Mouse (Mus musculus): ENCODE measurements around the gene Smchd1. TPM values are rescaled to one million over a fixed set of nuclear protein-coding genes. Genes with fewer than 3 reads are reported as not detected.

The Smchd1 gene
- polyA plus RNA-seq, 1 experiment from 2014 or later = 58.6 TPM

DNA sequence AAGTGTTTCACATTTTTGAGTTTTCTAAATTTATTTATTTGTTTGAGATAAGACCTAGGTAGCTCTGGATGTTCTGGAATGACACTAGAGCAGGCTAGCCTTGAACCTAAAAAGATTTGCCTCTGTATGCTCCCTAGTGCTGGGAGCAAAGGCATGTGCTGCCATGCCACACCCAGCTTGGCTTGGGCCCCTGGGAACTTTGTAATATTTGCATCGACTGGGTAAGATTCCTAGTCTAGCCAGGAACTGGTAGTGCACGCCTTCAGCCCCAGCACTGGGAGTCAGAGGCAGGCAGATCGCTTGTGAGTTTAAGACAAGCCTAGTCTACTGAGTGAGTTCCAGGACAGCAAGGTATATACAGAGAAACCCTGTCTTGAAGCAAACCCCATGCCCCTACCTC is 87.7 kb downstream of the Smchd1 start:
- no peak overlapping the region for H3K4me3 ChIP-seq (ENCODE audit: low read length)
- no peak overlapping the region for H3K4me2 ChIP-seq (ENCODE audit: low read depth, low read length)
- no peak for ATAC-seq (ENCODE audit: low read depth)
- no peaks in the 10 kb centered on the region for H3K4me1 ChIP-seq (replicated peaks; ENCODE audit: control insufficient read depth, insufficient read depth, low read length)
- WGBS = 78% methylated on average over 3 of the region's 3 CpGs
- no peak overlapping the region for H3K9ac ChIP-seq (ENCODE audit: low read length)
- no peak overlapping the region for H3K27ac ChIP-seq (ENCODE audit: low read length)
- no peaks in the 10 kb centered on the region for H3K27me3 ChIP-seq (ENCODE audit: control insufficient read depth, insufficient read depth, low read depth, low read length)
- H3K9me3 ChIP-seq (ENCODE audit: control insufficient read depth, low read length) = no peaks in the 10 kb centered on the region
- H3K36me3 ChIP-seq (ENCODE audit: control insufficient read depth, insufficient read depth, low read length) = peaks cover 15% of the 10 kb centered on the region

GRCm38 (mm10) chr17:71380346-71380745 is 94.8 kb downstream of the Smchd1 start:
- Histone ChIP-seq H3K9me3 (ENCODE audit: control insufficient read depth, low read length) (no peaks in the 10 kb centered on the region), H3K4me1 (replicated peaks; ENCODE audit: control insufficient read depth, insufficient read depth, low read length) (no peaks in the 10 kb centered on the region), H3K4me2 (ENCODE audit: low read depth, low read length) (no peak overlapping the region), H3K36me3 (ENCODE audit: control insufficient read depth, insufficient read depth, low read length) (peaks cover 9% of the 10 kb centered on the region; the same call in 1 of the 2 replicates), H3K4me3 (ENCODE audit: low read length) (no peak overlapping the region), H3K27ac (ENCODE audit: low read length) (no peak overlapping the region), H3K9ac (ENCODE audit: low read length) (no peak overlapping the region), H3K27me3 (ENCODE audit: control insufficient read depth, insufficient read depth, low read depth, low read length) (no peaks in the 10 kb centered on the region)
- no peak for ATAC-seq (ENCODE audit: low read depth)
- WGBS = 93% methylated on average over 14 of the region's 14 CpGs

GRCm38 (mm10) chr17:71377901-71378300 is 97.2 kb downstream of the Smchd1 start:
- Histone ChIP-seq H3K4me3 (ENCODE audit: low read length) (no peak overlapping the region), H3K9ac (ENCODE audit: low read length) (no peak overlapping the region), H3K36me3 (ENCODE audit: control insufficient read depth, insufficient read depth, low read length) (peaks cover 14% of the 10 kb centered on the region), H3K27me3 (ENCODE audit: control insufficient read depth, insufficient read depth, low read depth, low read length) (no peaks in the 10 kb centered on the region), H3K4me1 (replicated peaks; ENCODE audit: control insufficient read depth, insufficient read depth, low read length) (no peaks in the 10 kb centered on the region), H3K9me3 (ENCODE audit: control insufficient read depth, low read length) (no peaks in the 10 kb centered on the region), H3K4me2 (ENCODE audit: low read depth, low read length) (no peak overlapping the region), H3K27ac (ENCODE audit: low read length) (no peak overlapping the region)
- 54% methylated on average over 4 of the region's 4 CpGs for WGBS
- no peak for ATAC-seq (ENCODE audit: low read depth)

- ATAC-seq (ENCODE audit: low read depth) = no peak
- H3K4me3 ChIP-seq (ENCODE audit: low read length) = no peak overlapping the region
- H3K9me3 ChIP-seq (ENCODE audit: control insufficient read depth, low read length) = no peaks in the 10 kb centered on the region
- H3K4me2 ChIP-seq (ENCODE audit: low read depth, low read length) = no peak overlapping the region
- no peaks in the 10 kb centered on the region for H3K4me1 ChIP-seq (replicated peaks; ENCODE audit: control insufficient read depth, insufficient read depth, low read length)
- H3K36me3 ChIP-seq (ENCODE audit: control insufficient read depth, insufficient read depth, low read length) = peaks cover 19% of the 10 kb centered on the region
- no peak overlapping the region for H3K9ac ChIP-seq (ENCODE audit: low read length)
- H3K27me3 ChIP-seq (ENCODE audit: control insufficient read depth, insufficient read depth, low read depth, low read length) = no peaks in the 10 kb centered on the region
- H3K27ac ChIP-seq (ENCODE audit: low read length) = no peak overlapping the region
- 49% methylated on average over 3 of the region's 3 CpGs for WGBS
Observed at GRCm38 (mm10) chr17:71355526-71355925, 119.6 kb downstream of the Smchd1 start.

DNA sequence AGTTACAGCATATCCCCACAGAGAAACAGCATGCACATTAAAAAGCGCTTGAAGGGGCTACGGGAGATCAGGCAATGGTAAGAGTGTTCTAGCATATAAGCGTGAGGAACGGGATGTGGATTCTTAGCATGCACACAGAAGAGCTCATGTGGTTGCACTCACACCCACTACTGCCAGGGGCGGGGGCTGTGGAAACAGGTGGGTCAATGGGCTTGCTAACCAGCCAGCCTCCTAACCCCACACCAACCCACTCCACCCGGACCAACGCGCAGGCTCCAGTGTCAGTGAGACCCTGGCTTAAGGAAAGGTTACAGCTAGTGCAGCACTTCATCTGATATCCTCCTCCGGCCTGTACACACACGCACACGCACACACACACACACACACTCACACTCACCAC is 120.9 kb downstream of the Smchd1 start:
- no peak overlapping the region for H3K4me3 ChIP-seq (ENCODE audit: low read length)
- no peak overlapping the region for H3K27ac ChIP-seq (ENCODE audit: low read length)
- H3K9me3 ChIP-seq (ENCODE audit: control insufficient read depth, low read length) = no peaks in the 10 kb centered on the region
- H3K4me1 ChIP-seq (replicated peaks; ENCODE audit: control insufficient read depth, insufficient read depth, low read length) = no peaks in the 10 kb centered on the region
- peaks cover 12% of the 10 kb centered on the region for H3K36me3 ChIP-seq (ENCODE audit: control insufficient read depth, insufficient read depth, low read length)
- no peaks in the 10 kb centered on the region for H3K27me3 ChIP-seq (ENCODE audit: control insufficient read depth, insufficient read depth, low read depth, low read length)
- whole genome bisulfite sequencing = 96% methylated on average over 11 of the region's 11 CpGs
- no peak for ATAC-seq (ENCODE audit: low read depth)
- no peak overlapping the region for H3K4me2 ChIP-seq (ENCODE audit: low read depth, low read length)
- H3K9ac ChIP-seq (ENCODE audit: low read length) = no peak overlapping the region

- Histone ChIP-seq H3K36me3 (ENCODE audit: control insufficient read depth, insufficient read depth, low read length) (peaks cover 26% of the 10 kb centered on the region), H3K4me1 (replicated peaks; ENCODE audit: control insufficient read depth, insufficient read depth, low read length) (no peaks in the 10 kb centered on the region)
- ATAC-seq (ENCODE audit: low read depth) = no peak
Observed at GRCm38 (mm10) chr17:71348188-71348587, 127.0 kb downstream of the Smchd1 start.

DNA sequence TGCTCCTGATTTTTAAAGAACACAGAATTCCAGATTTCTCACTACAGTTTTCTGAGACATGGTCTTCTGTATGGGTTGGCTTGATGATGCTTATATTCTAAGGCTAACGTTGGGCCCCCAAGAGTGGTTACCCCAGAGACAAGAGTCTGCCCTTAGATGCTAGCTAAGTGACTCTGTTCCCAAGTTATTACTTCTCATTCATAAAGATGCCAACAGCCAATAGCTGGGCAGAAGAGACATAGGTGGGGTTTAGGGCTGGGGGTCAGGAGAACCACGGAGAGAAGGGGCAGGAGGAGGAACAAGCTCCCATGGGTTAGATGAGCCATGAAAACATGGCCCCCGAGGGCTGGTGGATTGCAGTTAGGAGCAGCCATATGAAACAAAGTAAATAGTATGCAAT is 133.1 kb downstream of the Smchd1 start:
- whole genome bisulfite sequencing = 86% methylated on average over 3 of the region's 3 CpGs
- Histone ChIP-seq H3K27ac (ENCODE audit: low read length) (no peak overlapping the region), H3K4me2 (ENCODE audit: low read depth, low read length) (no peak overlapping the region), H3K9me3 (ENCODE audit: control insufficient read depth, low read length) (no peaks in the 10 kb centered on the region), H3K9ac (ENCODE audit: low read length) (no peak overlapping the region), H3K36me3 (ENCODE audit: control insufficient read depth, insufficient read depth, low read length) (peaks cover 9% of the 10 kb centered on the region), H3K27me3 (ENCODE audit: control insufficient read depth, insufficient read depth, low read depth, low read length) (no peaks in the 10 kb centered on the region), H3K4me1 (replicated peaks; ENCODE audit: control insufficient read depth, insufficient read depth, low read length) (no peaks in the 10 kb centered on the region), H3K4me3 (ENCODE audit: low read length) (no peak overlapping the region)
- no peak for ATAC-seq (ENCODE audit: low read depth)

More at GRCm38 (mm10) chr17:71348188-71348587, 127.0 kb downstream of the Smchd1 start:
- no peaks in the 10 kb centered on the region for H3K9me3 ChIP-seq (ENCODE audit: control insufficient read depth, low read length)
- 90% methylated on average over 3 of the region's 3 CpGs for WGBS
- H3K27me3 ChIP-seq (ENCODE audit: control insufficient read depth, insufficient read depth, low read depth, low read length) = no peaks in the 10 kb centered on the region
- H3K4me3 ChIP-seq (ENCODE audit: low read length) = no peak overlapping the region
- no peak overlapping the region for H3K27ac ChIP-seq (ENCODE audit: low read length)
- H3K4me2 ChIP-seq (ENCODE audit: low read depth, low read length) = no peak overlapping the region
- H3K9ac ChIP-seq (ENCODE audit: low read length) = no peak overlapping the region

DNA sequence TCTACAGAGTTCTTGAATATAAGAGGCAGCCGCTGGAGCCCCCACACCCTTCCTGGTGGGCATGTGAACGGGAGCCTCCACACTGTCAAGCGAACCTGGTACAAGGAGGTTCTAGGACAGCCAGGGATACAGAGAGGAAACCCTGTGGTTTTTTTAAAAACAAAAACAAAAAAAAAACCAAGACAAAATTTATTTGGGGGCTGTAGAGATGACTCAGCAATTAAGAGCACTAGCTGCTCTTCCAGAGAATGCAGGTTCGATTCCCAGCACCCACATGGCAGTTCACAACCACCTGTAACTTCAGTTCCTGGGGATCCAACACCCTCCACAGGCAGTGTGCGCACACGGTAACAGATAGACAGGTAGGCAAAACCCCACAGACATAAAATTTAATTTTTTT is 136.5 kb downstream of the Smchd1 start:
- Histone ChIP-seq H3K9ac (ENCODE audit: low read length) (no peak overlapping the region), H3K27ac (ENCODE audit: low read length) (no peak overlapping the region), H3K4me2 (ENCODE audit: low read depth, low read length) (no peak overlapping the region), H3K9me3 (ENCODE audit: control insufficient read depth, low read length) (no peaks in the 10 kb centered on the region), H3K4me1 (replicated peaks; ENCODE audit: control insufficient read depth, insufficient read depth, low read length) (no peaks in the 10 kb centered on the region), H3K36me3 (ENCODE audit: control insufficient read depth, insufficient read depth, low read length) (no peaks in the 10 kb centered on the region), H3K27me3 (ENCODE audit: control insufficient read depth, insufficient read depth, low read depth, low read length) (no peaks in the 10 kb centered on the region), H3K4me3 (ENCODE audit: low read length) (no peak overlapping the region)
- ATAC-seq (ENCODE audit: low read depth) = no peak
- 89% methylated on average over 6 of the region's 6 CpGs for WGBS

- Histone ChIP-seq H3K9me3 (ENCODE audit: control insufficient read depth, low read length) (no peaks in the 10 kb centered on the region), H3K27me3 (ENCODE audit: control insufficient read depth, insufficient read depth, low read depth, low read length) (no peaks in the 10 kb centered on the region), H3K9ac (ENCODE audit: low read length) (no peak overlapping the region), H3K27ac (ENCODE audit: low read length) (no peak overlapping the region), H3K4me2 (ENCODE audit: low read depth, low read length) (no peak overlapping the region), H3K36me3 (ENCODE audit: control insufficient read depth, insufficient read depth, low read length) (no peaks in the 10 kb centered on the region), H3K4me1 (replicated peaks; ENCODE audit: control insufficient read depth, insufficient read depth, low read length) (no peaks in the 10 kb centered on the region), H3K4me3 (ENCODE audit: low read length) (no peak overlapping the region)
- no peak for ATAC-seq (ENCODE audit: low read depth)
- 90% methylated on average over 9 of the region's 9 CpGs for WGBS
Observed at GRCm38 (mm10) chr17:71337546-71337945, 137.6 kb downstream of the Smchd1 start.

- no peak overlapping the region for H3K9ac ChIP-seq (ENCODE audit: low read length)
- no peaks in the 10 kb centered on the region for H3K36me3 ChIP-seq (ENCODE audit: control insufficient read depth, insufficient read depth, low read length)
- no peak overlapping the region for H3K4me3 ChIP-seq (ENCODE audit: low read length)
- H3K4me1 ChIP-seq (replicated peaks; ENCODE audit: control insufficient read depth, insufficient read depth, low read length) = no peaks in the 10 kb centered on the region
- no peaks in the 10 kb centered on the region for H3K9me3 ChIP-seq (ENCODE audit: control insufficient read depth, low read length)
- peak; percentile 89 for ATAC-seq (ENCODE audit: low read depth)
- H3K27me3 ChIP-seq (ENCODE audit: control insufficient read depth, insufficient read depth, low read depth, low read length) = no peaks in the 10 kb centered on the region
- no peak overlapping the region for H3K27ac ChIP-seq (ENCODE audit: low read length)
- no peak overlapping the region for H3K4me2 ChIP-seq (ENCODE audit: low read depth, low read length)
- WGBS = 55% methylated on average over 8 of the region's 8 CpGs
Observed at GRCm38 (mm10) chr17:71336421-71336820, 138.7 kb downstream of the Smchd1 start.

Measured in lung, embryonic 16.5 days (tissue).